Mouse (Mus musculus) embryonic facial prominence, embryonic 13.5 days (tissue): ENCODE measurements at regions not wholly inside any gene's neighbourhood (a gene's known extent, or its start where the extent isn't known, plus 50 kb on each side); places are given as distances from the start of the nearest gene placed in this dataset.

Experiments used
- ATAC-seq: fragments of 200-750 bp; cut with Nextera tagmentation; 2 replicates; pipeline ENCODE4 v1.8.0; 2017; ENCODE audit warnings: low read depth; ENCODE audit not compliant: insufficient number of reproducible peaks, insufficient read depth, low FRiP score, low TSS enrichment
- H3K27ac ChIP-seq: fragments of 300-500 bp; sonication (generic); 2 replicates; pipeline ENCODE4 v1.5.1; 2015; ENCODE audit warnings: moderate library complexity, mild to moderate bottlenecking, inconsistent platforms
- H3K27me3 ChIP-seq: fragments of 300-500 bp; sonication (generic); 2 replicates; pipeline ENCODE4 v1.6.1; 2015; ENCODE audit warnings: mild to moderate bottlenecking, inconsistent platforms
- H3K36me3 ChIP-seq: fragments of 300-500 bp; sonication (generic); 2 replicates; pipeline ENCODE4 v1.6.1; 2015; ENCODE audit warnings: mild to moderate bottlenecking, inconsistent platforms
- H3K4me1 ChIP-seq: fragments of 300-500 bp; sonication (generic); 2 replicates; pipeline ENCODE4 v1.6.1; 2015; ENCODE audit warnings: inconsistent platforms
- H3K4me2 ChIP-seq: fragments of 300-500 bp; sonication (generic); 2 replicates; pipeline ENCODE4 v1.6.1; 2015; ENCODE audit warnings: moderate library complexity, mild to moderate bottlenecking, inconsistent platforms
- H3K4me3 ChIP-seq: fragments of 300-500 bp; sonication (generic); 2 replicates; pipeline ENCODE4 v1.5.1; 2015; ENCODE audit warnings: mild to moderate bottlenecking, inconsistent platforms
- H3K9ac ChIP-seq: fragments of 300-500 bp; sonication (generic); 2 replicates; pipeline ENCODE4 v1.6.1; 2015; ENCODE audit warnings: mild to moderate bottlenecking, inconsistent platforms
- H3K9me3 ChIP-seq: fragments of 300-500 bp; sonication (generic); 2 replicates; pipeline ENCODE4 v1.6.1; 2016; ENCODE audit warnings: inconsistent platforms
- WGBS: fragments of 180-500 bp; shearing (Covaris S2); methylation state at CpG from one replicate; pipeline ENCODE4 v1.1.7; 2015; ENCODE audit warnings: mixed read lengths; 5-methylcytosine and 5-hydroxymethylcytosine counted together

GRCm38 (mm10) chr12:118650483-118651160 lies 195.5 kb upstream of the Sp8 start:
- H3K4me3 ChIP-seq, result no peak overlapping the region
- no peak overlapping the region for H3K4me2 ChIP-seq
- H3K9ac ChIP-seq, result no peak overlapping the region
- H3K4me1 ChIP-seq, result no peaks in the 10 kb centered on the region
- WGBS, result 29% methylated on average over 4 of the region's 4 CpGs
- H3K36me3 ChIP-seq, result no peaks in the 10 kb centered on the region
- no peaks in the 10 kb centered on the region for H3K9me3 ChIP-seq
- no peak overlapping the region for H3K27ac ChIP-seq
- ATAC-seq, result no peak
- H3K27me3 ChIP-seq, result no peaks in the 10 kb centered on the region; the same call in 1 of the 2 replicates

GRCm38 (mm10) chr12:118649323-118649973 lies 196.7 kb upstream of the Sp8 start:
- H3K9ac ChIP-seq, result no peak overlapping the region
- no peaks in the 10 kb centered on the region for H3K9me3 ChIP-seq
- WGBS, result 77% methylated on average over 3 of the region's 3 CpGs
- no peaks in the 10 kb centered on the region for H3K4me1 ChIP-seq
- H3K4me3 ChIP-seq, result no peak overlapping the region
- no peak overlapping the region for H3K27ac ChIP-seq
- no peaks in the 10 kb centered on the region for H3K36me3 ChIP-seq
- no peak overlapping the region for H3K4me2 ChIP-seq
- no peaks in the 10 kb centered on the region; the same call in 1 of the 2 replicates for H3K27me3 ChIP-seq
- ATAC-seq, result no peak

- Histone ChIP-seq H3K4me2 (no peak overlapping the region), H3K4me1 (no peaks in the 10 kb centered on the region), H3K9me3 (no peaks in the 10 kb centered on the region), H3K27me3 (no peaks in the 10 kb centered on the region; the same call in 1 of the 2 replicates), H3K27ac (no peak overlapping the region), H3K9ac (no peak overlapping the region), H3K4me3 (no peak overlapping the region), H3K36me3 (no peaks in the 10 kb centered on the region)
- ATAC-seq, result no peak
Measured at GRCm38 (mm10) chr12:118648673-118649072, 197.5 kb upstream of the Sp8 start.

- Histone ChIP-seq H3K4me2 (no peak overlapping the region), H3K4me1 (no peaks in the 10 kb centered on the region), H3K36me3 (no peaks in the 10 kb centered on the region), H3K9me3 (no peaks in the 10 kb centered on the region), H3K27ac (no peak overlapping the region), H3K27me3 (no peaks in the 10 kb centered on the region; the same call in 1 of the 2 replicates), H3K9ac (no peak overlapping the region), H3K4me3 (no peak overlapping the region)
- ATAC-seq, result no peak
- 67% methylated on average over 12 of the region's 12 CpGs for WGBS
Measured at GRCm38 (mm10) chr12:118647270-118648042, 198.7 kb upstream of the Sp8 start.

- H3K4me2 ChIP-seq, result no peak overlapping the region
Measured at GRCm38 (mm10) chr12:118640925-118641324, 205.2 kb upstream of the Sp8 start.

GRCm38 (mm10) chr12:118637214-118637613 lies 208.9 kb upstream of the Sp8 start:
- no peak for ATAC-seq
- Histone ChIP-seq H3K9ac (no peak overlapping the region), H3K4me1 (no peaks in the 10 kb centered on the region), H3K4me3 (no peak overlapping the region), H3K9me3 (no peaks in the 10 kb centered on the region), H3K4me2 (no peak overlapping the region), H3K36me3 (no peaks in the 10 kb centered on the region), H3K27ac (no peak overlapping the region), H3K27me3 (no peaks in the 10 kb centered on the region)
- 43% methylated on average over 4 of the region's 4 CpGs for WGBS

More at GRCm38 (mm10) chr12:118640925-118641324, 205.2 kb upstream of the Sp8 start:
- no peak overlapping the region for H3K9ac ChIP-seq
- no peaks in the 10 kb centered on the region for H3K27me3 ChIP-seq
- no peak for ATAC-seq
- no peaks in the 10 kb centered on the region for H3K36me3 ChIP-seq
- no peaks in the 10 kb centered on the region for H3K4me1 ChIP-seq
- WGBS, result 82% methylated on average over 3 of the region's 3 CpGs
- H3K4me3 ChIP-seq, result no peak overlapping the region
- H3K27ac ChIP-seq, result no peak overlapping the region
- H3K9me3 ChIP-seq, result no peaks in the 10 kb centered on the region

GRCm38 (mm10) chr12:118635456-118635855 lies 210.7 kb upstream of the Sp8 start:
- Histone ChIP-seq H3K4me2 (no peak overlapping the region), H3K36me3 (no peaks in the 10 kb centered on the region), H3K4me3 (no peak overlapping the region), H3K4me1 (no peaks in the 10 kb centered on the region), H3K9me3 (no peaks in the 10 kb centered on the region), H3K27ac (no peak overlapping the region), H3K27me3 (no peaks in the 10 kb centered on the region), H3K9ac (no peak overlapping the region)
- ATAC-seq, result no peak
- 53% methylated on average over 1 of the region's 1 CpGs for WGBS

GRCm38 (mm10) chr12:118630373-118630772 lies 215.8 kb upstream of the Sp8 start:
- Histone ChIP-seq H3K9ac (no peak overlapping the region), H3K9me3 (no peaks in the 10 kb centered on the region), H3K4me3 (no peak overlapping the region), H3K4me2 (no peak overlapping the region), H3K27me3 (no peaks in the 10 kb centered on the region), H3K4me1 (no peaks in the 10 kb centered on the region), H3K36me3 (no peaks in the 10 kb centered on the region), H3K27ac (no peak overlapping the region)
- 70% methylated on average over 1 of the region's 1 CpGs for WGBS
- ATAC-seq, result no peak

GRCm38 (mm10) chr12:118621697-118622485 lies 224.2 kb upstream of the Sp8 start:
- no peak overlapping the region for H3K27ac ChIP-seq
- no peak overlapping the region for H3K4me3 ChIP-seq
- H3K27me3 ChIP-seq, result no peaks in the 10 kb centered on the region
- H3K4me2 ChIP-seq, result 0 out of 2 replicates have a peak overlapping the region, but pooled peaks have one; percentile 16
- H3K9ac ChIP-seq, result no peak overlapping the region
- WGBS, result 74% methylated on average over 1 of the region's 1 CpGs
- H3K4me1 ChIP-seq, result peaks cover 4% of the 10 kb centered on the region; the same call in 1 of the 2 replicates
- no peak for ATAC-seq
- H3K9me3 ChIP-seq, result no peaks in the 10 kb centered on the region
- H3K36me3 ChIP-seq, result no peaks in the 10 kb centered on the region

GRCm38 (mm10) chr12:118620847-118621636 lies 225.1 kb upstream of the Sp8 start:
- Histone ChIP-seq H3K36me3 (no peaks in the 10 kb centered on the region), H3K4me3 (no peak overlapping the region), H3K4me2 (peak overlapping the region; percentile 16; the same call in 1 of the 2 replicates), H3K27ac (0 out of 2 replicates have a peak overlapping the region, but pooled peaks have one; percentile 23), H3K9ac (no peak overlapping the region), H3K4me1 (peaks cover 4% of the 10 kb centered on the region; the same call in 1 of the 2 replicates), H3K9me3 (no peaks in the 10 kb centered on the region), H3K27me3 (no peaks in the 10 kb centered on the region)
- WGBS, result 38% methylated on average over 5 of the region's 5 CpGs
- 0 out of 2 replicates have a peak, but pooled peaks have one; percentile 52 for ATAC-seq
